Mouse (Mus musculus) CH12.LX (cell line): Measurements from ENCODE around the gene Slc5a4b. TPM values are rescaled to one million over a fixed set of nuclear protein-coding genes. Genes with fewer than 3 reads are reported as not detected.

ENCODE experiments used
- DNase-seq: peaks from one replicate; pipeline ENCODE4 v3.0.0-alpha.2; 2013; ENCODE audit errors: extremely low read depth
- H3K27ac ChIP-seq: 2 replicates; pipeline ENCODE4 v1.5.1; 2012; ENCODE audit warnings: low read depth, mild to moderate bottlenecking, control low read depth, moderate library complexity; ENCODE audit not compliant: insufficient read depth
- H3K27me3 ChIP-seq: replicated peaks from 2 replicates; pipeline ENCODE3; 2012; ENCODE audit warnings: inconsistent platforms
- H3K36me3 ChIP-seq, 2 experiments: replicated peaks in 1 of 2; 2 replicates each; pipeline versions ENCODE3 to v1.6.1; 2012; ENCODE audit warnings: inconsistent platforms in 1 of 2, low read length in 1 of 2, mild to moderate bottlenecking in 1 of 2, mixed read lengths in 1 of 2, moderate library complexity in 1 of 2; ENCODE audit not compliant: control insufficient read depth in 1 of 2, insufficient read depth in 1 of 2
- H3K4me1 ChIP-seq, 2 experiments: 2 replicates each; pipeline ENCODE4 v1.6.1; 2012; ENCODE audit warnings: inconsistent platforms in 1 of 2, moderate library complexity in 1 of 2; ENCODE audit not compliant: insufficient read depth in 2 of 2, control insufficient read depth in 1 of 2
- H3K4me2 ChIP-seq: 2 replicates; pipeline ENCODE4 v1.6.1; 2012; ENCODE audit warnings: low read depth, mild to moderate bottlenecking, control low read depth; ENCODE audit not compliant: poor library complexity, insufficient read depth, severe bottlenecking
- H3K4me3 ChIP-seq, 3 experiments: fragments of 150-350 bp in 1 of 3; sonication (generic) in 1 of 3; replicated peaks in 1 of 3; 2 replicates each; pipeline versions ENCODE3 to v1.5.1; 2011 to 2012; ENCODE audit warnings: low read depth in 2 of 3, low read length in 2 of 3, mild to moderate bottlenecking in 2 of 3, moderate library complexity in 2 of 3, control low read depth in 1 of 3, improper control_type of control experiment in 1 of 3, inconsistent platforms in 1 of 3, mixed read lengths in 1 of 3; ENCODE audit not compliant: poor library complexity in 1 of 3
- H3K79me2 ChIP-seq: replicated peaks from 2 replicates; pipeline ENCODE4 v1.6.1; 2012; ENCODE audit warnings: mild to moderate bottlenecking, moderate library complexity; ENCODE audit not compliant: control insufficient read depth, poor library complexity, insufficient read depth, severe bottlenecking; ENCODE audit errors: extremely low read depth
- H3K9ac ChIP-seq: 2 replicates; pipeline ENCODE4 v1.6.1; 2012; ENCODE audit warnings: low read depth, mild to moderate bottlenecking, control low read depth, moderate library complexity; ENCODE audit not compliant: insufficient read depth
- H3K9me3 ChIP-seq: replicated peaks from 2 replicates; pipeline ENCODE3; 2012; ENCODE audit warnings: low read length, inconsistent platforms, mixed read lengths
- CHD1 ChIP-seq: IDR thresholded peaks from 2 replicates; pipeline ENCODE4 v1.6.1; 2012; ENCODE audit warnings: low read depth, low read length, improper control_type of control experiment, inconsistent platforms
- CHD2 ChIP-seq: IDR thresholded peaks from 2 replicates; pipeline ENCODE4 v1.6.1; 2011; ENCODE audit warnings: low read length, improper control_type of control experiment
- CTCF ChIP-seq, 2 experiments: IDR thresholded peaks in 1 of 2; conservative IDR thresholded peaks in 1 of 2; 2 replicates each; pipeline ENCODE4 v1.5.1; 2011 to 2012; ENCODE audit warnings: low read depth in 2 of 2, low read length in 2 of 2, improper control_type of control experiment in 1 of 2, inconsistent platforms in 1 of 2, mild to moderate bottlenecking in 1 of 2, moderate library complexity in 1 of 2
- EP300 ChIP-seq: IDR thresholded peaks from 2 replicates; pipeline ENCODE4 v1.6.1; 2011; ENCODE audit warnings: low read length, improper control_type of control experiment
- GABPA ChIP-seq: IDR thresholded peaks from 2 replicates; pipeline ENCODE4 v1.6.1; 2012; ENCODE audit warnings: low read depth, low read length, improper control_type of control experiment, inconsistent platforms; ENCODE audit not compliant: insufficient replicate concordance
- HCFC1 ChIP-seq: IDR thresholded peaks from 2 replicates; pipeline ENCODE4 v1.6.1; 2012; ENCODE audit warnings: low read depth, mild to moderate bottlenecking, inconsistent platforms, low read length, improper control_type of control experiment
- IRF4 ChIP-seq: IDR thresholded peaks from 2 replicates; pipeline ENCODE4 v1.6.1; 2014; ENCODE audit warnings: low read depth, mild to moderate bottlenecking, inconsistent platforms, low read length, improper control_type of control experiment
- JUND ChIP-seq: conservative IDR thresholded peaks from 2 replicates; pipeline ENCODE4 v1.6.1; 2011; ENCODE audit warnings: low read depth, low read length, improper control_type of control experiment
- KAT2A ChIP-seq: IDR thresholded peaks from 2 replicates; pipeline ENCODE4 v1.6.1; 2012; ENCODE audit warnings: low read length, improper control_type of control experiment, inconsistent platforms; ENCODE audit not compliant: insufficient replicate concordance
- MAX ChIP-seq: IDR thresholded peaks from 2 replicates; pipeline ENCODE4 v1.6.1; 2011; ENCODE audit warnings: low read length, improper control_type of control experiment
- MAZ ChIP-seq: IDR thresholded peaks from 2 replicates; pipeline ENCODE4 v1.6.1; 2012; ENCODE audit warnings: low read depth, mild to moderate bottlenecking, inconsistent platforms, low read length, improper control_type of control experiment, moderate library complexity
- MEF2A ChIP-seq: IDR thresholded peaks from 2 replicates; pipeline ENCODE4 v1.6.1; 2014; ENCODE audit warnings: low read depth, mild to moderate bottlenecking, inconsistent platforms, low read length, improper control_type of control experiment, borderline replicate concordance
- MXI1 ChIP-seq: IDR thresholded peaks from 2 replicates; pipeline ENCODE4 v1.6.1; 2011; ENCODE audit warnings: mild to moderate bottlenecking, low read depth, low read length, improper control_type of control experiment
- MYC ChIP-seq: IDR thresholded peaks from 2 replicates; pipeline ENCODE4 v1.6.1; 2011; ENCODE audit warnings: low read depth, mild to moderate bottlenecking, improper control_type of control experiment, low read length
- NRF1 ChIP-seq: IDR thresholded peaks from 2 replicates; pipeline ENCODE4 v1.6.1; 2014; ENCODE audit warnings: low read depth, mild to moderate bottlenecking, inconsistent platforms, low read length, improper control_type of control experiment, moderate library complexity
- POLR2A ChIP-seq: IDR thresholded peaks from 2 replicates; pipeline ENCODE4 v1.6.1; 2011; ENCODE audit warnings: low read depth, mild to moderate bottlenecking, improper control_type of control experiment, low read length
- RAD21 ChIP-seq: IDR thresholded peaks from 2 replicates; pipeline ENCODE4 v1.6.1; 2011; ENCODE audit warnings: low read depth, mild to moderate bottlenecking, low read length, improper control_type of control experiment, moderate library complexity
- RCOR1 ChIP-seq: conservative IDR thresholded peaks from 2 replicates; pipeline ENCODE4 v1.6.1; 2012; ENCODE audit warnings: low read depth, mild to moderate bottlenecking, inconsistent platforms, low read length, improper control_type of control experiment
- SIN3A ChIP-seq: IDR thresholded peaks from 2 replicates; pipeline ENCODE4 v1.6.1; 2012; ENCODE audit warnings: low read length, improper control_type of control experiment, inconsistent platforms
- TBP ChIP-seq: conservative IDR thresholded peaks from 2 replicates; pipeline ENCODE4 v1.6.1; 2011; ENCODE audit warnings: low read depth, low read length, improper control_type of control experiment
- TCF12 ChIP-seq: IDR thresholded peaks from 2 replicates; pipeline ENCODE4 v1.6.1; 2014; ENCODE audit warnings: low read depth, mild to moderate bottlenecking, inconsistent platforms, low read length, improper control_type of control experiment
- UBTF ChIP-seq: IDR thresholded peaks from 2 replicates; pipeline ENCODE4 v1.6.1; 2012; ENCODE audit warnings: low read depth, mild to moderate bottlenecking, inconsistent platforms, low read length, improper control_type of control experiment, moderate library complexity
- ZKSCAN1 ChIP-seq: IDR thresholded peaks from 2 replicates; pipeline ENCODE4 v1.6.1; 2012; ENCODE audit warnings: low read depth, inconsistent platforms, low read length, improper control_type of control experiment, borderline replicate concordance
- ZMIZ1 ChIP-seq: IDR thresholded peaks from 2 replicates; pipeline ENCODE4 v1.6.1; 2012; ENCODE audit warnings: low read depth, mild to moderate bottlenecking, inconsistent platforms, low read length, improper control_type of control experiment
- dilution Hi-C: fragments of 300-500 bp; cut with MboI; formaldehyde crosslinking; loops from 2 replicates; pipeline ENCODE4 v1.14.3; 2020; ENCODE audit warnings: low sequenced_read_pairs; ENCODE audit not compliant: extremely low pct_unique_long_range_greater_than_20kb, extremely low pct_ligation_motif_present
- in situ Hi-C: fragments of 300-500 bp; cut with MboI; formaldehyde crosslinking; loops from 3 replicates; pipeline ENCODE4 v1.14.3; 2019; ENCODE audit warnings: low sequenced_read_pairs, low pct_ligation_motif_present, low pct_unique_long_range_greater_than_20kb, mixed read lengths
- polyA plus RNA-seq: library from polyadenylated mRNA; unstranded; fragments of >175 nt; gene quantifications from 2 replicates; pipeline ENCODE4 v1.2.1, GENCODE M21; 2012; ENCODE audit warnings: low read depth; ENCODE audit not compliant: insufficient read length
- total RNA-seq, 2 experiments: library from RNA; depleted of rRNA; stranded (reverse); fragments of 300-350 nt in 1 of 2; fragments of >200 nt in 1 of 2; gene quantifications; 2 replicates each; pipeline ENCODE4 v1.2.3; 2012 to 2014

Gene Slc5a4b
- total and polyA plus RNA-seq, 3 experiments, result not detected

DNA sequence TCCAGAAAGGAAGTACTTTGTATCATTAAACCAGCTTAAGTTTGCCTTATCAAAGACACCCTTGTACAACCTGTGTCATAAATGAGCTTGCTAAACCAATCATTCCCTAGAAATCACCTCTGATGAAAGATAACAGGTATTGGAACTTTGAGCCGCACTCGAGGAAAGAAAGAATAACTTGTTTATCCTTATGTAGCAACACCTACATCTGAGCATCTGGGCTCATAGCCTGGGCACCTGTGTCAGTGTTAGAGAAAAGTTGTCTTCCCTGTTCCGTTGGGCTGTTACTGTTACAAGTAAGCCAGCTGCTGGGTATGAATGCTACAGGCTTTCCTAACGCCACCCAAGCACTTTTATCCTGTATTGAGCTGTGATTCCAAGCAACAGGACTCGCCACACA is 46.8 kb upstream of the Slc5a4b start:
- TF ChIP-seq RCOR1, result no peak
- TF ChIP-seq KAT2A, result no peak
- TF ChIP-seq MAZ, result no peak
- TF ChIP-seq MAX, result no peak
- TF ChIP-seq TBP, result no peak
- TF ChIP-seq MYC, result no peak
- no peak for TF ChIP-seq HCFC1
- no peak for TF ChIP-seq JUND
- TF ChIP-seq MEF2A, result no peak
- TF ChIP-seq CHD2, result no peak
- Histone ChIP-seq H3K27ac (no peak overlapping the region), H3K27me3 (no peaks in the 10 kb centered on the region), H3K36me3 (no peaks in the 10 kb centered on the region), H3K4me3 (no peak overlapping the region), H3K9me3 (no peaks in the 10 kb centered on the region), H3K9ac (no peak overlapping the region), H3K79me2 (no peaks in the 10 kb centered on the region), H3K4me1 (peaks cover 0 to 11% of the 10 kb centered on the region in 2 experiments; a peak in 2 of 4 replicates), H3K4me2 (no peak overlapping the region)
- dilution Hi-C loops, result no loop called here
- in situ Hi-C loops, result no loop called here
- no peak for DNase-seq

GRCm38 (mm10) chr10:76155911-76156310 is 45.1 kb upstream of the Slc5a4b start:
- Histone ChIP-seq H3K27ac (no peak overlapping the region), H3K79me2 (no peaks in the 10 kb centered on the region), H3K9ac (no peak overlapping the region), H3K27me3 (no peaks in the 10 kb centered on the region), H3K9me3 (no peaks in the 10 kb centered on the region), H3K4me2 (no peak overlapping the region), H3K4me3 (no peak overlapping the region), H3K36me3 (no peaks in the 10 kb centered on the region), H3K4me1 (peaks cover 0 to 11% of the 10 kb centered on the region in 2 experiments; a peak in 2 of 4 replicates)
- dilution Hi-C loops (no loop called here), in situ Hi-C loops (no loop called here)
- TF ChIP-seq RAD21 (no peak), NRF1 (no peak), EP300 (no peak), TCF12 (no peak; the same call in 1 of the 2 replicates), UBTF (no peak), ZMIZ1 (no peak), GABPA (no peak), RCOR1 (no peak), IRF4 (no peak), SIN3A (no peak), CHD1 (no peak), POLR2A (no peak), MXI1 (no peak), MEF2A (no peak), ZKSCAN1 (no peak), CTCF (conservative IDR thresholded peaks at IDR 0.05 in 1 of 2, IDR thresholded peaks at IDR 0.05 in 1 of 2; ENCODE audit: low read depth in 2 of 2, low read length in 2 of 2) (no peak)
- DNase-seq, result peak; percentile 40
